Mouse (Mus musculus) neural tube, embryonic 11.5 days (tissue): ENCODE measurements around the gene Hoxc9. TPM values are rescaled to one million over a fixed set of nuclear protein-coding genes. Genes with fewer than 3 reads are reported as not detected.

Source experiments
- ATAC-seq: fragments of 200-750 bp; cut with Nextera tagmentation; 2 replicates; pipeline ENCODE4 v1.8.0; 2017; ENCODE audit warnings: moderate number of reproducible peaks, mild to moderate bottlenecking, moderate TSS enrichment, moderate library complexity; ENCODE audit not compliant: insufficient read depth, low FRiP score, low TSS enrichment
- DNase-seq: peaks from one replicate; pipeline ENCODE4 v3.0.0-alpha.2; 2015; ENCODE audit warnings: low spot score
- H3K27ac ChIP-seq: fragments of 300-500 bp; sonication (generic); 2 replicates; pipeline ENCODE4 v1.5.1; 2014; ENCODE audit warnings: low read depth, mild to moderate bottlenecking, low read length
- H3K27me3 ChIP-seq: fragments of 300-500 bp; sonication (generic); 2 replicates; pipeline ENCODE4 v1.6.1; 2014; ENCODE audit warnings: mild to moderate bottlenecking, low read length, mixed read lengths; ENCODE audit not compliant: control insufficient read depth, insufficient read depth
- H3K36me3 ChIP-seq: fragments of 300-500 bp; sonication (generic); 2 replicates; pipeline ENCODE4 v1.6.1; 2014; ENCODE audit warnings: mild to moderate bottlenecking, low read length, moderate library complexity, mixed read lengths; ENCODE audit not compliant: control insufficient read depth, insufficient read depth
- H3K4me1 ChIP-seq: fragments of 300-500 bp; sonication (generic); 2 replicates; pipeline ENCODE4 v1.6.1; 2014; ENCODE audit warnings: low read length, mixed read lengths; ENCODE audit not compliant: control insufficient read depth, insufficient read depth
- H3K4me2 ChIP-seq: fragments of 300-500 bp; sonication (generic); 2 replicates; pipeline ENCODE4 v1.6.1; 2014; ENCODE audit warnings: low read depth, mild to moderate bottlenecking, moderate library complexity
- H3K4me3 ChIP-seq: fragments of 300-500 bp; sonication (generic); 2 replicates; pipeline ENCODE4 v1.5.1; 2014; ENCODE audit warnings: low read depth, low read length
- H3K9ac ChIP-seq: fragments of 300-500 bp; sonication (generic); 2 replicates; pipeline ENCODE4 v1.6.1; 2014; ENCODE audit warnings: mild to moderate bottlenecking, low read length
- H3K9me3 ChIP-seq: fragments of 300-500 bp; sonication (generic); 2 replicates; pipeline ENCODE4 v1.6.1; 2016; ENCODE audit warnings: low read length; ENCODE audit not compliant: control insufficient read depth
- WGBS: fragments of 180-500 bp; shearing (Covaris S2); extraction: QIAGEN DNeasy Blood & Tissue Kit; methylation state at CpG from one replicate; pipeline ENCODE4 v1.1.7; 2014; 5-methylcytosine and 5-hydroxymethylcytosine counted together
- polyA plus RNA-seq: library from polyadenylated mRNA; unstranded; fragments of >200 nt; fragmentation: Nextera tagmentation; extraction: Ambion mirVana; gene quantifications from 2 replicates; pipeline ENCODE4 v1.2.1, GENCODE M21; 2014

The Hoxc9 gene
- polyA plus RNA-seq, 1 experiment from 2014 or later = 36.1 TPM

DNA sequence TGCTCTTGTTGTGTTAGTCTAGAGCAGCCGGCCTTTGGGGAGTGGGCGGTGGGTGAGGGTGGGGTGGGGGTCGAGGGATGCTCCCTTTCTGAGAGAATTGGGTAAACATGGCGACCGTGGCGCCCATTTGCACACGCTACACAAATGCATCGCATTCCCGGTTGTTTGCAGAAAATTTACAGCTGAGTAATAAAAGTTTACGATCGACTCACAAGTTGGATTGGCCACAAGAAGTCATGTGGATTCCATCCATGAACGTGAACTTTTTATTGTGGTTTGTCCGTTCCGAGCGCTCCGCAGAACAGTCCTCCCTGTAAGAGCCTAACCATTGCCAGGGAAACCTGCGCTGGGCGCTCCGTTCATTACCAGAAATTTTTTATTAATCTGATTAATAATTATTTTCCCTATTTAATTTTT is 21.7 kb downstream of the Hoxc9 start, which contains the start of gene Hoxc6:
Gene Hoxc6, plus strand, starts transcription at position 319 of the 417 bp plus-strand sequence.
- Histone ChIP-seq H3K4me2 (peak within 1 kb of the TSS; percentile 99), H3K27ac (peak within 1 kb of the TSS; percentile 88), H3K9me3 (no peaks in the 10 kb centered on the region), H3K4me3 (peak within 1 kb of the TSS; percentile 66), H3K27me3 (peaks cover 17% of the 10 kb centered on the region; the same call in 1 of the 2 replicates), H3K36me3 (no peaks in the 10 kb centered on the region), H3K9ac (peak within 1 kb of the TSS; percentile 95), H3K4me1 (peaks cover 17% of the 10 kb centered on the region)
- DNase-seq = peak; percentile 64
- ATAC-seq = peak; percentile 78
- WGBS = under 1% methylated on average over 19 of the region's 19 CpGs

DNA sequence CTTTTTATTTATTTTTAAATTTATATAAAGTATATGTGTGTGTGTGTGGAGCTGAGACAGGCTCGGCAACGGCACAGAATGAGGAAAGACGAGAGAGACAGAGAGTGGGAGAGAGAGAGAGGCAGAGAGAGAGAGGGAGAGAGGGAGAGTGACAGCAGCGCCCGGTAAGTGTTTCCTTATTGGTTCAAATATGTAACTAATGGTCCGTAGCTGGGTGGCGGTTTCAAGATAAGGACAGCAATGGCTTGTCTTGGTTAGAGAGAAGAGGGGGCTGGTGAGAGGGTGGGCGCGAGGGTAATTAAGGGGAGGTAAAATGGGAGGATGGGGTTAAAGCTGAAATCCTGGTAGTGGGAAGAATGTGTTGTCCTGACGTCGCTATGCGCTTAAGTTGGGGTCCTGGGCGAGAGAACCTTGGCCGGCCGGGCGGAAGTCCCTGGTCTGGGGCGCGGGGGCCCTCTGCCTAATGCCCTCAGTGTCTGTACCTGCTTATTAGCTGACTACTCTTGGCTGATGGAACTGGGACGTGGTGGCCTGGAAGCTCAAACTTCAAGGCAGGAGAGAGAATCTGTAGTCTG is 22.5 kb downstream of the Hoxc9 start:
- Histone ChIP-seq H3K9me3 (no peaks in the 10 kb centered on the region), H3K4me3 (peak overlapping the region; percentile 66), H3K27me3 (peaks cover 17% of the 10 kb centered on the region; the same call in 1 of the 2 replicates), H3K9ac (peak overlapping the region; percentile 95), H3K4me1 (peaks cover 20% of the 10 kb centered on the region), H3K36me3 (no peaks in the 10 kb centered on the region), H3K4me2 (peak overlapping the region; percentile 99), H3K27ac (peak overlapping the region; percentile 88)
- WGBS = 1% methylated on average over 19 of the region's 19 CpGs
- ATAC-seq = peak; percentile 14; the same call in 1 of the 2 replicates
- DNase-seq = no peak

DNA sequence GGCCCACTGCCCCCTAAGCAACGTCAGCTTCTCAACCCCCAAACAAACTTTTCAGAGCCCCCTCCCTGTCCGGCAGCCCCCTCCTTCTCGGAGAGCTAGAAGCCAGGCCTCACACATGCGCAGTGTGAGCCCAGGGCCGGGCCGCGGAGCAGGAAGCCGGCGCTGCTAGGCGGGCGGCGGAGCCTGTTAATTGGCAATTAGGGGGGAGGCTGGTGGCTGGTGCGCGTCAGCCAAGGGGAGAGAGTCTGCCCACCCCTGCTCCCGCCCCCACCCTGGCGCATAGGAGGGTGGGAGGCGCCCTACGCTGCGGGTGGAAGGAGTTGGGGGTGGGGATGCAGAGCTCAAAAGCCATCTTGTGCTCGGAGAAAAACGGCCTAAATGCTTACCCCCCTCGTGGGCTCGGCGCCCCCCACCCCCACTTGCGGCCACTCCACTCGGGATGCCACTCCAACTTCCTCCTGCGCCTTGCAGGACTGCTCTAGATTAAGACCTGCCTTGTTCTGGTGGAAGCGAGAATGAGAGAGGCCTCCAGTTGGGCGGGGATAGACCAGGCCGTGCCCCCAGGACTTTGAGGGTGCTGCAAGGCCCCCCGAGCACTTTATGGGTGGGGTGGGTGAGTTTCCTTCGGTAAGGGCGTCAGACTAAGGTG is 23.1 kb downstream of the Hoxc9 start:
- Histone ChIP-seq H3K36me3 (no peaks in the 10 kb centered on the region), H3K27me3 (peaks cover 17% of the 10 kb centered on the region; the same call in 1 of the 2 replicates), H3K27ac (peak overlapping the region; percentile 88), H3K9me3 (no peaks in the 10 kb centered on the region), H3K4me3 (peak overlapping the region; percentile 66), H3K4me1 (peaks cover 23% of the 10 kb centered on the region), H3K4me2 (peak overlapping the region; percentile 99), H3K9ac (peak overlapping the region; percentile 95)
- ATAC-seq = peak; percentile 36
- WGBS = under 1% methylated on average over 30 of the region's 33 CpGs
- peak; percentile 76 for DNase-seq

DNA sequence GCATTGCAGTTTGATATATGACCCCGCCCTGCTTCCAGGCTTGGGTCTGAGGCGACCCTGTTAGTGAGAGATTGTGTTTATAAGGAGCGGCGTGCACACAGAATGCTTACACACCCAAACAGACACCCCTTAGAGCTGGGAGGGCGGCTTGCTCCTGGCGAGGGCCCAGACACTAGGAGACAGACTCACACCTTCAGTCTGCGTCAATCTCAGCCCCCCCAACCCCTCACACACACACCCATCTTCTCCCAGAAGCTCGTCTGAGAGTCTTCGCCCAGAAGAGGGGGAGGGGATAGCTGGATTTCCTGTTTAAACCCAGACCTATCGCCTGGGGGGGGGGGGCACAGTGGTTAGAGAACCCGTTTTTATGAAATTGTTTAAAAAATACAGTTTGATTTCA is 23.7 kb downstream of the Hoxc9 start:
- Histone ChIP-seq H3K9ac (peak overlapping the region; percentile 95), H3K27ac (peak overlapping the region; percentile 88), H3K27me3 (peaks cover 17% of the 10 kb centered on the region; the same call in 1 of the 2 replicates), H3K4me1 (peaks cover 26% of the 10 kb centered on the region), H3K4me3 (peak overlapping the region; percentile 66), H3K36me3 (no peaks in the 10 kb centered on the region), H3K9me3 (no peaks in the 10 kb centered on the region), H3K4me2 (peak overlapping the region; percentile 99)
- DNase-seq (no peak), ATAC-seq (no peak)
- 0% methylated on average over 11 of the region's 11 CpGs for WGBS

DNA sequence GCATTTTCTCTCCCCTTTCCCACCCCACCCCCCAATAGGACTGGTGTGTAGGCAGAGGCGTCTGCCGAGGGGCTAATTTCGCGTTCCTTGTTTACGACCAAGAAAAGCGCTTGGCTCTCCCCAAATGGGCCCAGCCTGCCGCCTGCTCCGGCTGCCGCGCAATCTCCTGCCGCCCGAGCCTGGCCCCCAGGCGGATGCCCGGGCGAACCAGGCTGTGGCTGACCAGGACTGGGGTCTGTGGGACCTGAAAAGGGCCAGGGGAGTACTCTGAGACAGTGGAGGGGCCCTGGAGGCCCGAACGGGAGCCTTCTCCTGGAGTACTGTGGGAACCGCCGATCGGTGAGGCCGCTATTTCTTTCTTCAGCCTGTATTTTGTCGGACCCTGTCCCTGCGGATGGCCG is 24.3 kb downstream of the Hoxc9 start:
- Histone ChIP-seq H3K4me1 (peaks cover 21% of the 10 kb centered on the region), H3K9me3 (no peaks in the 10 kb centered on the region), H3K9ac (peak overlapping the region; percentile 95), H3K36me3 (no peaks in the 10 kb centered on the region), H3K27me3 (peaks cover 14% of the 10 kb centered on the region; the same call in 1 of the 2 replicates), H3K27ac (peak overlapping the region; percentile 88), H3K4me2 (peak overlapping the region; percentile 99), H3K4me3 (peak overlapping the region; percentile 66)
- ATAC-seq (no peak), DNase-seq (peak; percentile 62)
- WGBS = 0% methylated on average over 24 of the region's 24 CpGs

DNA sequence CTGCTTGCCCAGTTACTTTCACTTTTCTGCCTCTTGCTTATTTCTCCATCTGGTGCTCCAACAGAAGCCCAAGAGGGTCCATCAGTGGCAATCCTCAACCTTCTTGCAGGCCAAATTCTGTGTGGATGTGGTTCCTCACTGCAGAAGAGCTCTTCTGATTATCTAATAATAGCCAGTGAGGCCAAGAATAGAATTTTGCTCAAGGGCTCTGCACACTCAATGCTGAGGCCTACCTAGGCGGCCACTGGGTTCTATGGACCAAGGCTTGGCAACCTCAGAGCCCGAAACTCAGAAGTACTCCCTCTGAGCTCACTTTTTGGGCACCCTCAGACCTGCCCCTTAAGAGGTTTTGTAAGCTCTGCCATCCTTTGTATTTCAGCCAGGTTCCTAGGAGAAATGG is 25.1 kb downstream of the Hoxc9 start:
- peaks cover 9% of the 10 kb centered on the region; the same call in 1 of the 2 replicates for H3K27me3 ChIP-seq
- no peaks in the 10 kb centered on the region for H3K9me3 ChIP-seq
- peak overlapping the region; percentile 95 for H3K9ac ChIP-seq
- peak overlapping the region; percentile 88 for H3K27ac ChIP-seq
- WGBS = 10% methylated on average over 2 of the region's 2 CpGs
- ATAC-seq (no peak), DNase-seq (no peak)
- H3K4me2 ChIP-seq = peak overlapping the region; percentile 99
- no peaks in the 10 kb centered on the region for H3K36me3 ChIP-seq
- peak overlapping the region; percentile 66 for H3K4me3 ChIP-seq
- H3K4me1 ChIP-seq = peaks cover 28% of the 10 kb centered on the region

DNA sequence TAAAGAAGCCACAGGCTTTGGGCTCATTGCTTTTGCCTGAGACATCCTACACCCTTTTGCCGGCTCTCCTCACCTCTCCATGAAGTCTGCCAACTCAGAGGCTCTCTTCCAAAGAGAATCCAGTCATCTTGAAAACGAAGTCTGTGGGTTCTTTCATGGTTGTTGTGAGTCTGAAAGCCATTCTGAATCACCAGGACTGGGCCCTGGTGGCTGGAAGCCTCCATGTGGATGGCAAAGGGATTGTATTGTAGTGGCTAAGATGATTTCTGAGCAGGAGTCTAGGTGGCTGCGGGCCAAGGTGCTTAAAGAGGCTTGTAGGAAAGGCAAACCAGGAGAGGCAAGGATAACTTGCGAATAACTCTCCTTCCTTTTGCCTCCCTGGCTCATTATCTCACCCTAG is 25.9 kb downstream of the Hoxc9 start:
- Histone ChIP-seq H3K4me2 (peak overlapping the region; percentile 99), H3K4me3 (peak overlapping the region; percentile 66), H3K27ac (peak overlapping the region; percentile 88), H3K9ac (peak overlapping the region; percentile 95), H3K36me3 (no peaks in the 10 kb centered on the region), H3K27me3 (peaks cover 6% of the 10 kb centered on the region; the same call in 1 of the 2 replicates), H3K9me3 (no peaks in the 10 kb centered on the region), H3K4me1 (peaks cover 35% of the 10 kb centered on the region)
- ATAC-seq (no peak), DNase-seq (no peak)
- WGBS = 5% methylated on average over 4 of the region's 4 CpGs

DNA sequence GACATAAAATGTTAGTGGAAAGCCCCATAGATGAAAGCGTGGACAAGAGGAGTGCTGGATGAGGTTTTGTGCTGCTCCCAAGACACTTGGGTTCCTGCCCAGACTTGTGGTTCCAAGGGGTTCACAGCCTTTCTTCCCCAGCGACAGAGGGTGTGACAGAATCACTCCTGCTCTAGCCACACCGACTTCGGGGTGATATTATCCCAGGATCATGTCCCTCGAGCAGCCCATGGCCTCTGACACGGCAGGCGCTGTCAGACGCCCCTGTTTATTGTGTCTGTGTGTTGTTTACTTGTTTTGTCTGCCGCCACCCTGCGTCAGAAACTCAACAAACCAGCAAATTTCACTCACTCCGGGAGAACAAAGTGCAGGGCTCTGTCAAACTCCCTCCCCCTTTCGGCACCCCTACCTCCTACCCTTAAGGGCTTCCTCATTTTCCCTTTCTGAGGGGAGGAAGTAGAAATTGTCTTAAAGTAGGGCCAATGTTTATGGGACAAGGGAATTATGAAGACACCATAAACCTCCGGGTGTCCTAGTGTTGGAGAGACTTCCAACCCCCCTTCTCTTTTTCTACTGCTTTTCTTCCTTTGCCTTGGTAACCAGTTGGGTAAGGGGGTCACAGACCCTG is 26.7 kb downstream of the Hoxc9 start:
- WGBS = 5% methylated on average over 13 of the region's 13 CpGs

More for the DNA sequence above, 26.7 kb downstream of the Hoxc9 start:
- peak overlapping the region; percentile 88 for H3K27ac ChIP-seq
- no peak for DNase-seq
- peaks cover 6% of the 10 kb centered on the region; the same call in 1 of the 2 replicates for H3K27me3 ChIP-seq
- no peaks in the 10 kb centered on the region for H3K36me3 ChIP-seq
- ATAC-seq = no peak
- peak overlapping the region; percentile 99 for H3K4me2 ChIP-seq
- H3K9ac ChIP-seq = peak overlapping the region; percentile 95
- no peaks in the 10 kb centered on the region for H3K9me3 ChIP-seq
- peaks cover 43% of the 10 kb centered on the region for H3K4me1 ChIP-seq
- H3K4me3 ChIP-seq = peak overlapping the region; percentile 66
